Mouse (Mus musculus): ENCODE data around the gene Man2a2.

DNA sequence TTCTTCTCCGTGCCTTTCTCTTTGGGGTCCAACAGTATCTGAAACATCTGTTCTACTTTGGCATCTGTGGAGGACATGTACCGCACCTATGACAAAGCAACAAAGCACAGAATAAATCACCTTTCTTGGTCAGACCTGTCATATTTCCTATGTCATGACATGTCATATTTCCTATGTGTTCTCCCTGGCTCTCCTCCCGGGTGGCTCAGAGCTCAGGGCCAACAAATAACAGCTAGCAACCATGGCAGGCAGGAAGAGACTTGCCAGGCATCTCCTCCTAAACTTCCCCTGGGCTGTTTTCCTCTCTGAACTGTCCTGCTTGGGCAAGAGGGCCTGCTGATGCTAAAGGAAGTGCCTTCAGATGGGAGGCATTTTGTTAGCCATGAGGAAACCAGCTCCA is 34.2 kb downstream of the Man2a2 start:
- TF ChIP-seq ZNF384 (IDR thresholded peaks at IDR 0.05; ENCODE audit: low read depth, low read length) (no peak), MAX (IDR thresholded peaks at IDR 0.05; ENCODE audit: low read length) (no peak), POLR2AphosphoS2 (IDR thresholded peaks at IDR 0.05; ENCODE audit: low read depth, low read length) (no peak), CTCF (conservative IDR thresholded peaks at IDR 0.05 in 1 of 2, IDR thresholded peaks at IDR 0.05 in 1 of 2; ENCODE audit: low read depth in 2 of 2, low read length in 2 of 2) (no peak), USF2 (conservative IDR thresholded peaks at IDR 0.05; ENCODE audit: low read depth, low read length) (no peak), EP300 (IDR thresholded peaks at IDR 0.05; ENCODE audit: low read length) (no peak), E2F4 (IDR thresholded peaks at IDR 0.05; ENCODE audit: insufficient replicate concordance, low read depth, low read length) (no peak), CHD2 (IDR thresholded peaks at IDR 0.05; ENCODE audit: low read length) (no peak), ETS1 (conservative IDR thresholded peaks at IDR 0.05; ENCODE audit: low read depth, low read length) (no peak), JUN (IDR thresholded peaks at IDR 0.05; ENCODE audit: insufficient read depth, low read depth, low read length) (no peak), ZMIZ1 (IDR thresholded peaks at IDR 0.05; ENCODE audit: low read depth, low read length) (no peak), SMC3 (IDR thresholded peaks at IDR 0.05; ENCODE audit: low read depth, low read length) (no peak), MXI1 (IDR thresholded peaks at IDR 0.05; ENCODE audit: low read depth, low read length) (no peak), UBTF (IDR thresholded peaks at IDR 0.05; ENCODE audit: low read depth, low read length) (no peak)
